Mouse (Mus musculus) heart, embryonic 12.5 days (tissue): ENCODE data around the gene Spaca4. TPM values are rescaled to one million over a fixed set of nuclear protein-coding genes. Genes with fewer than 3 reads are reported as not detected.

Experiments
- ATAC-seq: fragments of 200-750 bp; cut with Nextera tagmentation; 2 replicates; pipeline ENCODE4 v1.8.0; 2017; ENCODE audit warnings: moderate TSS enrichment, moderate library complexity; ENCODE audit not compliant: insufficient number of reproducible peaks, low FRiP score
- H3K27ac ChIP-seq: fragments of 300-500 bp; sonication (generic); 2 replicates; pipeline ENCODE4 v1.5.1; 2016; ENCODE audit warnings: mild to moderate bottlenecking, moderate library complexity; ENCODE audit not compliant: poor library complexity, severe bottlenecking
- H3K27me3 ChIP-seq: fragments of 300-500 bp; sonication (generic); replicated peaks from 2 replicates; pipeline ENCODE4 v1.6.1; 2016; ENCODE audit warnings: mild to moderate bottlenecking, moderate library complexity
- H3K36me3 ChIP-seq: fragments of 300-500 bp; sonication (generic); 2 replicates; pipeline ENCODE4 v1.6.1; 2016; ENCODE audit warnings: mild to moderate bottlenecking, moderate library complexity
- H3K4me1 ChIP-seq: fragments of 300-500 bp; sonication (generic); replicated peaks from 2 replicates; pipeline ENCODE4 v1.6.1; 2016; ENCODE audit warnings: mild to moderate bottlenecking
- H3K4me2 ChIP-seq: fragments of 300-500 bp; sonication (generic); 2 replicates; pipeline ENCODE4 v1.6.1; 2016; ENCODE audit warnings: mild to moderate bottlenecking, moderate library complexity
- H3K4me3 ChIP-seq: fragments of 300-500 bp; sonication (generic); 2 replicates; pipeline ENCODE4 v1.5.1; 2016; ENCODE audit warnings: mild to moderate bottlenecking
- H3K9ac ChIP-seq: fragments of 300-500 bp; sonication (generic); 2 replicates; pipeline ENCODE4 v1.6.1; 2016; ENCODE audit warnings: mild to moderate bottlenecking, moderate library complexity
- H3K9me3 ChIP-seq: fragments of 300-500 bp; sonication (generic); replicated peaks from 2 replicates; pipeline ENCODE4 v1.6.1; 2016; ENCODE audit warnings: mild to moderate bottlenecking, moderate library complexity
- WGBS: fragments of 180-500 bp; shearing (Covaris S2); methylation state at CpG from one replicate; pipeline ENCODE4 v1.1.7; 2016; 5-methylcytosine and 5-hydroxymethylcytosine counted together
- polyA plus RNA-seq: library from polyadenylated mRNA; unstranded; fragments of >200 nt; fragmentation: Nextera tagmentation; extraction: Ambion mirVana; gene quantifications from 2 replicates; pipeline ENCODE4 v1.2.1, GENCODE M21; 2016

The Spaca4 gene
- polyA plus RNA-seq, 1 experiment from 2014 or later, result not detected

GRCm38 (mm10) chr7:45730727-45731431, 5.3 kb upstream of the Spaca4 start:
- H3K9ac ChIP-seq, result no peak overlapping the region

DNA sequence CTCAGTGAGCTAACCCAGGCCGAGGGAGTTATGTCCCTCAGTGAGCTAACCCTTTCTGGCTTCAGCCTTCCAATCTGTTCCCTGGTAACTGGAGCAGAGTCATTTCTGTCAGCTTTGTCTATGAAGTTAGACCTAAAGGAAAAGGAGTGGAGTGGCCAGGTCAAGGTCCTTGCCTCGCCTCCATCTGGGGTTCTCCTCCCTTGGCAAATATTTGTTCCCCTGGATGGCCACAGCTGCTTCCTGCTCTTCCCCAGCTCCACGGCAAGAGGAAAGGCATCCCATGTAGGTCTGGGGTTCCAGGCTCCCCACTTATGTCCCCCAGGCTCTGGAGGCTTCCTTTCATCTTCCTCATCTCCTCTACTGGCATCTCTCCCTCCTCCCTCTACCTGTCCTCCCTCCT, 2.0 kb upstream of the Spaca4 start:
- no peak for ATAC-seq
- H3K27me3 ChIP-seq, result no peaks in the 10 kb centered on the region
- no peak overlapping the region for H3K9ac ChIP-seq
- H3K4me1 ChIP-seq, result peaks cover 13% of the 10 kb centered on the region
- no peak overlapping the region for H3K4me3 ChIP-seq
- H3K27ac ChIP-seq, result no peak overlapping the region
- 77% methylated on average over 3 of the region's 3 CpGs for WGBS
- H3K4me2 ChIP-seq, result no peak overlapping the region
- no peaks in the 10 kb centered on the region for H3K9me3 ChIP-seq
- H3K36me3 ChIP-seq, result peaks cover 45% of the 10 kb centered on the region

More at GRCm38 (mm10) chr7:45730727-45731431, 5.3 kb upstream of the Spaca4 start:
- Histone ChIP-seq H3K27ac (no peak overlapping the region), H3K36me3 (peaks cover 14% of the 10 kb centered on the region), H3K4me3 (no peak overlapping the region), H3K9me3 (no peaks in the 10 kb centered on the region), H3K4me2 (0 out of 2 replicates have a peak overlapping the region, but pooled peaks have one; percentile 3), H3K27me3 (0 out of 2 replicates have a peak, but pooled peaks cover 6% of the 10 kb centered on the region), H3K4me1 (peaks cover 13% of the 10 kb centered on the region)
- 16% methylated on average over 16 of the region's 16 CpGs for WGBS
- ATAC-seq, result no peak

DNA sequence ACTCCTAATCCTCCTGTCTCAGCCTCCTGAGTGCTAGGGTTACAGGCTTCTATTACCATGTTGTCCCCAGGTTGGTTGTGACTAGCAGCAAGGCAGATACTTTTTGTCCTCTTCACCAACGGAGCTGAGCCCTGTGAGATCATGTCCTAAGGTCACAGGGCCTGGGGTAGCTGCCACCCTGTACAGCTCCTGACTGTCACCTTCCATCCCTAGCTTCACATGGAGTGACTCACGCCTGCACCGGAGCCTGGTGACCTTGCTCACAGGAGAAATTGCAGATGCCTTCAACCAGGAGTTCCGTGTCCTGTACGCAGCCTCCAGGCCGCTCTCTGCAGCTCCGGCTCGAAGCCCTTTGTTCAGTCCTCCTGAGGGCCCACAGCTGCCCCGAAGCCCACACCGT, 806 bp upstream of the Spaca4 start:
- Histone ChIP-seq H3K27ac (no peak overlapping the region), H3K36me3 (peaks cover 57% of the 10 kb centered on the region), H3K9ac (no peak overlapping the region), H3K4me2 (no peak overlapping the region), H3K4me1 (peaks cover 13% of the 10 kb centered on the region), H3K27me3 (no peaks in the 10 kb centered on the region), H3K9me3 (no peaks in the 10 kb centered on the region), H3K4me3 (no peak overlapping the region)
- WGBS, result 87% methylated on average over 10 of the region's 10 CpGs
- ATAC-seq, result no peak

- Histone ChIP-seq H3K4me3 (no peak overlapping the region), H3K9me3 (no peaks in the 10 kb centered on the region), H3K36me3 (peaks cover 69% of the 10 kb centered on the region), H3K4me1 (0 out of 2 replicates have a peak, but pooled peaks cover 5% of the 10 kb centered on the region), H3K27ac (no peak overlapping the region), H3K4me2 (no peak overlapping the region), H3K9ac (peak overlapping the region; percentile 32; the same call in 1 of the 2 replicates), H3K27me3 (no peaks in the 10 kb centered on the region)
- ATAC-seq, result no peak
- 90% methylated on average over 9 of the region's 9 CpGs for WGBS
Observed at GRCm38 (mm10) chr7:45725151-45725550, 462 bp downstream of the Spaca4 start.

DNA sequence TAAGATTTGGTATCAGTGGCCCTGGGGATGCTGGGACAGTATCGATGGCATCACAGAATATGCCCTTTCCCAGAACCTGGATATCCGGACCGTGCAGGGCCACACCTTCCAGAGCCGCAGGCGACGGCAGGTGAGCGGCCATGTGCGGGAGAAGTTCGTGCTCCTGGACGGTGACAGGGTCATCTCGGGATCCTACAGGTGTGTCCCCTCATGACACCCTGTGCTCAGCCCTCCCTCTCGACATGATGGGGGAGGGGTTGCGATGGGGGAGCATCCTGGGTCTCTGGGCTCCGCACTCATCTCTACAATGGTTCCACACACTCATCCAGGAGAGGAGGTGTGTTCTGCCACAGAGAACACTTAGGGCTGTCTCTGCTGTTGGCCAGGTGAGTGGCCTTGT, 1.8 kb downstream of the Spaca4 start:
- 91% methylated on average over 14 of the region's 14 CpGs for WGBS
- Histone ChIP-seq H3K4me1 (peaks cover 15% of the 10 kb centered on the region), H3K9me3 (no peaks in the 10 kb centered on the region), H3K27me3 (no peaks in the 10 kb centered on the region), H3K9ac (no peak overlapping the region), H3K4me3 (no peak overlapping the region), H3K36me3 (peaks cover 80% of the 10 kb centered on the region), H3K27ac (no peak overlapping the region), H3K4me2 (no peak overlapping the region)
- no peak for ATAC-seq

DNA sequence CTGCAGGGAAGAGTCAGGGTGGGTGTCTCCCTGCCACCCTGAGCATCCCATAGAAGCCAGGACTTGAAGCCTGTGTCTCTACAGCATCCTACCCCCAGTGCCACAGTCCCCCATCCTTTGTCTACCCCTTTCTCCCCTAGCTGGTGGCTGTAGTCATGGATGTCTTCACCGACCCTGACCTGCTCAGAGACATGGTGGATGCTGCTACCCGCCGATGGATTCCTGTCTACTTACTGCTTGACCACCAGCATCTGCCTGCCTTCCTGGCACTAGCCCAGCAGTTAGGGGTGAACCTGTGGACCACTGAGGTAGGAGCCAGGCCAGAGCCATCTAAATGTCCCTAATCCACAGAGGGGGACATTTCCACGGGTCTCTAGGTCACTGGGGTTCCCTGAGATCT, 2.3 kb downstream of the Spaca4 start:
- Histone ChIP-seq H3K4me1 (peaks cover 17% of the 10 kb centered on the region), H3K27ac (no peak overlapping the region), H3K27me3 (no peaks in the 10 kb centered on the region), H3K9ac (no peak overlapping the region), H3K9me3 (no peaks in the 10 kb centered on the region), H3K4me2 (no peak overlapping the region), H3K4me3 (no peak overlapping the region), H3K36me3 (peaks cover 79% of the 10 kb centered on the region)
- 95% methylated on average over 4 of the region's 4 CpGs for WGBS
- ATAC-seq, result no peak

DNA sequence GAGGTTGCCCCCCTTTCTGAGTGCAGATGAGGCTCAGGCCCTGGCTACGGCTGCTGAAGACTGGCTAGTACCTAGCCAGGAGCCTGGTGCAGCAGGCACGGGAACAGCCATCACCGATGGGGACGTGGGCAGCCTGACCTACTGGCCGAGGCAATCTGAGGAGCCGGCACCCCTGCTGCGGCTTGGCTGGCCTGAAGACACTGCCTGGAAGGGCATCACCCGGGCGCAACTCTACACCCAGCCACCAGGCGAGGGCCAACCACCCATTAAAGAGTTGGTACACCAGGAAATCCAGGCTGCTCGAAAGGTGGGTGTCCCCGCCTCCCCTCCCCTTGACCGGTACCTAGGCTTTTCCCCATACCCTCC, 3.3 kb downstream of the Spaca4 start:
- no peak overlapping the region for H3K9ac ChIP-seq
- no peak overlapping the region for H3K27ac ChIP-seq
- peaks cover 17% of the 10 kb centered on the region for H3K4me1 ChIP-seq
- 83% methylated on average over 13 of the region's 13 CpGs for WGBS
- H3K36me3 ChIP-seq, result peaks cover 77% of the 10 kb centered on the region
- H3K4me3 ChIP-seq, result no peak overlapping the region
- no peak overlapping the region for H3K4me2 ChIP-seq
- ATAC-seq, result no peak
- H3K27me3 ChIP-seq, result no peaks in the 10 kb centered on the region
- H3K9me3 ChIP-seq, result no peaks in the 10 kb centered on the region

DNA sequence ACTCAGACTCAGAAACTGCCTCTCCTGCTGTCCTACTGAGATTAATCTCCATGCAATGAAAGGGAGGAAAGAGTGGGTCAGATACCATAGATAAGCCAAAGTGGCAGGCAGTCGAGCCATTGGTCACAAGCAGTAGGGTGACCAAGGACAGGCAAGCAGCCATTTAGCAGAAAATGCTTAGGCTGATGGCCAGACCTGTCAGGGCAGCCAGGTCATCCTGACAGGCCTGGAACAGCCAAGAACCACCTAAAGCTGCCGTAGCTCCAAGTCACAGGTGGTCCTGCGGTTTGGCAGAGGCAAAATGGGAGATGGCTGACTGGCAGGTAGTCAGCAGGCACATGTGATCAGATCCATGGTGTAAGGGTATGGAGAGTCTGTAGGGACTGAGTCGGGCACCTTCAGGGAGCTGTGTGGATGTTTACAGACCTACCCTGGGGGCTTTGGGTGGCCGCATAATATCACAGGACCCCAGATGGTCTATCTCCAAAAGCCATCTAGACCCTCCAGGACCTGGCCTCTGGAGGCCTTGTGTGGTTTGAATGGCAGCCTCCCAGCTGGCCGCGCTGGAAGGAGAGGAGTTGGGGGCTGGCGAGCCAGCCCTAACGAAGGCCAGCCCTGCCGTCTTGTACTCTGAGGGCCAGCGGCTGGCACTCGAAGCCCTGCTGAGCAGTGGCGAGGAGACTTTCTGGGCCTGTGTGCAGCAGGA, 3.8 kb downstream of the Spaca4 start:
- H3K4me1 ChIP-seq, result peaks cover 21% of the 10 kb centered on the region
- no peak overlapping the region for H3K27ac ChIP-seq
- H3K27me3 ChIP-seq, result no peaks in the 10 kb centered on the region
- H3K4me3 ChIP-seq, result no peak overlapping the region
- H3K36me3 ChIP-seq, result peaks cover 73% of the 10 kb centered on the region
- no peak for ATAC-seq
- 74% methylated on average over 13 of the region's 13 CpGs for WGBS
- H3K4me2 ChIP-seq, result no peak overlapping the region
- H3K9ac ChIP-seq, result no peak overlapping the region
- no peaks in the 10 kb centered on the region for H3K9me3 ChIP-seq

DNA sequence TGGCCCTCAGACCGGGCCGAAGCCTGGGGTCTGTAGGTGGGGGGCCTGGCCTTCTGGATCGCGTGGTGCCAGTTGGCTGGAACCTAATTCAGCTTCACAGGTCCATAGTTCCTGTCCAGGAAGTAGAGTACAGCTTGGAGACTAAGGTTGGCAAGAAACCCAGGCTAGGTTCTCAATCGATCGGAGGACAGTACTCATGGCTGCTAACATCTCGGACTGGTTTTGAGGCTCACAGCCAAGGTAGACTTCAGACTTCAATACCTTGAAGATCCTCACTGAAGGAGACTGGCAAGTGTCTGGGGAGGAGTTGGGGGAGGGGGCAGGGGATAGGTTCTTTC, 4.4 kb downstream of the Spaca4 start:
- ATAC-seq, result no peak
- Histone ChIP-seq H3K4me3 (no peak overlapping the region), H3K9me3 (no peaks in the 10 kb centered on the region), H3K27ac (no peak overlapping the region), H3K36me3 (peaks cover 68% of the 10 kb centered on the region), H3K9ac (no peak overlapping the region), H3K4me2 (no peak overlapping the region), H3K4me1 (peaks cover 27% of the 10 kb centered on the region), H3K27me3 (no peaks in the 10 kb centered on the region)
- 85% methylated on average over 7 of the region's 7 CpGs for WGBS

- Histone ChIP-seq H3K9me3 (no peaks in the 10 kb centered on the region), H3K36me3 (peaks cover 67% of the 10 kb centered on the region), H3K4me2 (no peak within 1 kb of the TSS; the same call in 1 of the 2 replicates), H3K27me3 (no peaks in the 10 kb centered on the region), H3K9ac (no peak within 1 kb of the TSS), H3K4me3 (no peak within 1 kb of the TSS), H3K27ac (no peak within 1 kb of the TSS), H3K4me1 (peaks cover 33% of the 10 kb centered on the region)
- ATAC-seq, result no peak
- WGBS, result 78% methylated on average over 14 of the region's 14 CpGs
Observed at GRCm38 (mm10) chr7:45720413-45721233, 5.0 kb downstream of the Spaca4 start, which contains the start of gene Fam83e. Fam83e (plus strand) TSS chr7:45721212.
